In genomic region chr17:84859916-84860315, GRCm38 (mm10) we compare ENCODE assay signal across 14 mouse cellular contexts.
A peak's percentile ranks its signal among the peaks of the same experiment; 100 is the strongest.
DNase-seq lines count a peak whose midpoint lies in the region; ATAC-seq and TF ChIP-seq lines count a peak whose summit lies in the region.
"Had no signal": no experiment of that assay in that cellular context is flagged by ENCODE, and none has a peak within 500 bp of the region (broad histone marks: within the 10 kb centered on the region; RNA-seq: fewer than 3 reads in every experiment).

No protein-coding gene starts in this region.

- no peak overlapping the region for H3K4me2 ChIP-seq in neural tube, embryonic 13.5 days
- H3K4me2 ChIP-seq: embryonic facial prominence, embryonic 12.5 days; heart, embryonic 13.5 days; neural tube, embryonic 15.5 days had no signal

- H3K4me3 ChIP-seq in neural tube, embryonic 13.5 days, result no peak overlapping the region
- no peak overlapping the region for H3K4me3 ChIP-seq in bone marrow macrophage, adult 2 months (ENCODE audit: insufficient read depth, low read length)
- peak overlapping the region; percentile 85 for H3K4me3 ChIP-seq in megakaryocyte, embryonic 14.5 days (replicated peaks)
- no peak overlapping the region for H3K4me3 ChIP-seq in layer of hippocampus, adult 2 months
- H3K4me3 ChIP-seq: embryonic facial prominence, embryonic 12.5 days; heart, embryonic 13.5 days; limb, embryonic 10.5 days; neural tube, embryonic 15.5 days had no signal

- 0 out of 2 replicates have a peak, but pooled peaks cover 6% of the 10 kb centered on the region for H3K4me1 ChIP-seq in neural tube, embryonic 13.5 days (replicated peaks)
- peaks cover 11% of the 10 kb centered on the region for H3K4me1 ChIP-seq in bone marrow macrophage, adult 2 months (ENCODE audit: control insufficient read depth, insufficient read depth, low read length)
- peaks cover 61% of the 10 kb centered on the region for H3K4me1 ChIP-seq in megakaryocyte, embryonic 14.5 days

- no peaks in the 10 kb centered on the region for H3K36me3 ChIP-seq in neural tube, embryonic 13.5 days
- H3K36me3 ChIP-seq in megakaryocyte, embryonic 14.5 days (replicated peaks; ENCODE audit: low read length), result no peaks in the 10 kb centered on the region
- H3K36me3 ChIP-seq: embryonic facial prominence, embryonic 12.5 days; heart, embryonic 13.5 days; limb, embryonic 10.5 days; neural tube, embryonic 15.5 days had no signal

- ATAC-seq in neural tube, embryonic 13.5 days (ENCODE audit: low read depth), result no peak
- ATAC-seq: forebrain, embryonic 16.5 days had no signal

- no peaks in the 10 kb centered on the region for H3K27me3 ChIP-seq in neural tube, embryonic 13.5 days
- H3K27me3 ChIP-seq in megakaryocyte, embryonic 14.5 days (replicated peaks), result no peaks in the 10 kb centered on the region
- H3K27me3 ChIP-seq: embryonic facial prominence, embryonic 12.5 days; neural tube, embryonic 15.5 days had no signal

- H3K9me3 ChIP-seq in neural tube, embryonic 13.5 days, result no peaks in the 10 kb centered on the region
- no peaks in the 10 kb centered on the region for H3K9me3 ChIP-seq in megakaryocyte, embryonic 14.5 days
- H3K9me3 ChIP-seq: embryonic facial prominence, embryonic 12.5 days; heart, embryonic 13.5 days; limb, embryonic 10.5 days; neural tube, embryonic 15.5 days had no signal

- WGBS in neural tube, embryonic 13.5 days, result 71% methylated on average over 8 of the region's 8 CpGs

- no peak for TF ChIP-seq POLR2A in bone marrow macrophage, adult 2 months (IDR thresholded peaks at IDR 0.05; ENCODE audit: borderline replicate concordance, low read depth, low read length)

- H3K9ac ChIP-seq in neural tube, embryonic 13.5 days, result no peak overlapping the region
- H3K9ac ChIP-seq: embryonic facial prominence, embryonic 12.5 days; heart, embryonic 13.5 days; neural tube, embryonic 15.5 days had no signal

- TF ChIP-seq CTCF in bone marrow macrophage, adult 2 months (IDR thresholded peaks at IDR 0.05; ENCODE audit: low read depth, low read length), result no peak
- TF ChIP-seq CTCF in layer of hippocampus, adult 2 months (conservative IDR thresholded peaks at IDR 0.05), result no peak

- peak overlapping the region; percentile 29; the same call in 1 of the 2 replicates for H3K27ac ChIP-seq in neural tube, embryonic 13.5 days (replicated peaks)
- H3K27ac ChIP-seq in bone marrow macrophage, adult 2 months (ENCODE audit: insufficient read depth, low read depth, low read length), result peak overlapping the region; percentile 58
- H3K27ac ChIP-seq in layer of hippocampus, adult 2 months, result no peak overlapping the region
- H3K27ac ChIP-seq: embryonic facial prominence, embryonic 12.5 days; heart, embryonic 13.5 days; limb, embryonic 10.5 days; neural tube, embryonic 15.5 days had no signal

- DNase-seq in neural tube, embryonic 10.5 days (ENCODE audit: extremely low spot score, low spot score), result no peak
- peak; percentile 65 to 79 for DNase-seq in thymus, postnatal 36 days
- no peak for DNase-seq in layer of hippocampus, adult 2 months (ENCODE audit: low spot score in 2 of 2)
- no peak for DNase-seq in cerebellum, postnatal 25 days
- DNase-seq in gastrocnemius, postnatal 10 days, result no peak
- DNase-seq: cerebellum, adult 11-12 months had no signal

Comparison
In these comparisons a context has a peak if more than half of its experiments do, and no peak if none do; other contexts are left out.
1. DNase-seq: peak in thymus, postnatal 36 days (2 of 2); none in neural tube, embryonic 10.5 days (single experiment), layer of hippocampus, adult 2 months (0 of 2), cerebellum, postnatal 25 days (0 of 2) and gastrocnemius, postnatal 10 days (single experiment).